Comparison of ENCODE assay signal across 19 mouse cellular contexts in the genomic region with DNA sequence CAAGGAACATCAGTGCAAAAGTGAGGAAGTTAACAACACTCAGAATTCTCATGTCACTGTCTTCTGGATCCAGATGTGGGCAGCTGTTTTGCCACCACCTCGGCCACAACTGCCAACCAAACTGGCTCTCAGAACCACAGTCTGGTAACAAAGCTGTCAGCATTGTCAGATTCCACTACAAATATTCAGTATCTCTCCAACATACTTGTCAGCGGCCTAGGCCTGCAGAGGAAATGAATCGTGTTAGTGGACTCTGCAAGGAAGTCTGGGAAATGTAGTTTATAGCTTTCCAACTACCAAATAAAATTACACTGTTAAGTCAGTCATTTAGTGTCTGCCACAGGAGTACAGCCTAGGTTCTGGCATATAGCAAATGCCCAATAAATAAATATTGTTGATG. TPM values are rescaled to one million over a fixed set of nuclear protein-coding genes. Genes with fewer than 3 reads are reported as not detected.
DNase-seq lines count a peak whose midpoint lies in the region; ATAC-seq lines count a peak whose summit lies in the region.
"Had no signal": no experiment of that assay in that cellular context is flagged by ENCODE, and none has a peak within 500 bp of the region (broad histone marks: within the 10 kb centered on the region; RNA-seq: fewer than 3 reads in every experiment).

No protein-coding gene starts in this region.

- H3K4me2 ChIP-seq in intestine, embryonic 16.5 days (ENCODE audit: low read depth, low read length): no peak overlapping the region
- H3K4me2 ChIP-seq: kidney, embryonic 15.5 days had no signal

- H3K4me3 ChIP-seq in intestine, embryonic 16.5 days (ENCODE audit: low read length): no peak overlapping the region
- H3K4me3 ChIP-seq: embryonic facial prominence, embryonic 10.5 days; heart, adult 2 months; kidney, embryonic 15.5 days; midbrain, embryonic 10.5 days had no signal

- no peak overlapping the region for H3K9ac ChIP-seq in intestine, embryonic 16.5 days (ENCODE audit: low read depth, low read length)
- H3K9ac ChIP-seq: kidney, embryonic 15.5 days had no signal

- H3K9me3 ChIP-seq in intestine, embryonic 16.5 days (ENCODE audit: control insufficient read depth, low read length): no peaks in the 10 kb centered on the region
- H3K9me3 ChIP-seq: embryonic facial prominence, embryonic 10.5 days; kidney, embryonic 15.5 days; midbrain, embryonic 10.5 days had no signal

- ATAC-seq in intestine, embryonic 16.5 days: no peak
- ATAC-seq: CD4-positive, CD25-positive, alpha-beta regulatory T cell, adult 4 months; hindbrain, embryonic 16.5 days had no signal

- no peaks in the 10 kb centered on the region for H3K36me3 ChIP-seq in intestine, embryonic 16.5 days (ENCODE audit: control insufficient read depth, insufficient read depth, low read length)

- peak; percentile 47 for DNase-seq in kidney, adult 9 months
- DNase-seq in kidney, adult 8-10 months: no peak
- DNase-seq in 3T3-L1 (ENCODE audit: low read depth, low spot score): peak; percentile 53
- peak; percentile 23 for DNase-seq in 416B (ENCODE audit: low read depth)
- DNase-seq in cerebellum, postnatal 36 days: no peak
- no peak for DNase-seq in adrenal gland, postnatal 25 days
- DNase-seq: cerebellum, adult 2 months; gastrocnemius, postnatal 10 days; heart, adult 2 months; liver; lung, adult 2 months; retina, postnatal 1 day had no signal

- H3K27me3 ChIP-seq in intestine, embryonic 16.5 days (replicated peaks; ENCODE audit: control insufficient read depth, insufficient read depth, low read length): no peaks in the 10 kb centered on the region
- H3K27me3 ChIP-seq: kidney, embryonic 15.5 days had no signal

- peak overlapping the region; percentile 92 for H3K27ac ChIP-seq in intestine, embryonic 16.5 days (ENCODE audit: low read length)
- H3K27ac ChIP-seq: embryonic facial prominence, embryonic 10.5 days; heart, adult 2 months; kidney, embryonic 15.5 days; macrophage; midbrain, embryonic 10.5 days had no signal

- peaks cover 11% of the 10 kb centered on the region for H3K4me1 ChIP-seq in intestine, embryonic 16.5 days (ENCODE audit: control insufficient read depth, insufficient read depth, low read length)
- H3K4me1 ChIP-seq: embryonic facial prominence, embryonic 10.5 days; kidney, embryonic 15.5 days; midbrain, embryonic 10.5 days had no signal

- 60% methylated on average over 3 of the region's 3 CpGs for WGBS in intestine, embryonic 16.5 days

RNA-seq across cellular contexts. Expression of a gene that starts 40.6 kb away (rescaled TPM):
- polyA plus RNA-seq in intestine, embryonic 16.5 days (2015; fragmentation: Nextera tagmentation; extraction: Ambion mirVana): 184 and 199 TPM in 2 replicates
- total RNA-seq in adrenal gland, postnatal 25 days (2021): 64.2 and 66.9 TPM in 2 replicates

Comparison
In these comparisons a context has a peak if more than half of its experiments do, and no peak if none do; other contexts are left out.
1. DNase-seq: peak in kidney, adult 9 months (single experiment), 3T3-L1 (single experiment) and 416B (single experiment); none in kidney, adult 8-10 months (0 of 2), cerebellum, postnatal 36 days (0 of 2) and adrenal gland, postnatal 25 days (single experiment).